Mouse (Mus musculus) heart, postnatal 0 days (tissue): ENCODE results near the gene Hadha. TPM values are rescaled to one million over a fixed set of nuclear protein-coding genes. Genes with fewer than 3 reads are reported as not detected.

Experiments
- ATAC-seq: fragments of 200-750 bp; cut with Nextera tagmentation; 2 replicates; pipeline ENCODE4 v1.8.0; 2017; ENCODE audit warnings: low read depth, moderate number of reproducible peaks, moderate library complexity; ENCODE audit not compliant: insufficient read depth
- DNase-seq: peaks from one replicate; pipeline ENCODE4 v3.0.0-alpha.2; 2016; ENCODE audit warnings: low spot score
- H3K27ac ChIP-seq: fragments of 300-500 bp; sonication (generic); 2 replicates; pipeline ENCODE4 v1.5.1; 2014; ENCODE audit warnings: low read depth, mild to moderate bottlenecking
- H3K27me3 ChIP-seq: fragments of 300-500 bp; sonication (generic); 2 replicates; pipeline ENCODE4 v1.6.1; 2014; ENCODE audit warnings: low read length, mixed read lengths; ENCODE audit not compliant: control insufficient read depth, insufficient read depth
- H3K36me3 ChIP-seq: fragments of 300-500 bp; sonication (generic); replicated peaks from 2 replicates; pipeline ENCODE4 v1.6.1; 2014; ENCODE audit warnings: low read length, mixed read lengths; ENCODE audit not compliant: control insufficient read depth, insufficient read depth
- H3K4me1 ChIP-seq: fragments of 300-500 bp; sonication (generic); 2 replicates; pipeline ENCODE4 v1.6.1; 2014; ENCODE audit warnings: antibody characterized with exemption; ENCODE audit not compliant: control insufficient read depth, insufficient read depth
- H3K4me2 ChIP-seq: fragments of 300-500 bp; sonication (generic); 2 replicates; pipeline ENCODE4 v1.6.1; 2014; ENCODE audit warnings: low read depth, mild to moderate bottlenecking, low read length, moderate library complexity
- H3K4me3 ChIP-seq: fragments of 300-500 bp; sonication (generic); 2 replicates; pipeline ENCODE4 v1.5.1; 2014; ENCODE audit warnings: low read depth, low read length
- H3K9ac ChIP-seq: fragments of 300-500 bp; sonication (generic); replicated peaks from 2 replicates; pipeline ENCODE4 v1.6.1; 2014; ENCODE audit warnings: low read depth, low read length, mixed read lengths
- H3K9me3 ChIP-seq: fragments of 300-500 bp; sonication (generic); replicated peaks from 2 replicates; pipeline ENCODE4 v1.6.1; 2016; ENCODE audit warnings: low read length; ENCODE audit not compliant: control insufficient read depth
- CTCF ChIP-seq: IDR thresholded peaks from 2 replicates; pipeline ENCODE4 v1.5.1; 2016; ENCODE audit warnings: antibody characterized with exemption, control low read depth, low read depth
- EP300 ChIP-seq: IDR thresholded peaks from 2 replicates; pipeline ENCODE4 v1.6.1; 2016; ENCODE audit warnings: antibody characterized with exemption, low read depth
- WGBS: fragments of 180-500 bp; shearing (Covaris S2); extraction: QIAGEN DNeasy Blood & Tissue Kit; methylation state at CpG from one replicate; pipeline ENCODE4 v1.1.7; 2014; 5-methylcytosine and 5-hydroxymethylcytosine counted together
- polyA plus RNA-seq: library from polyadenylated mRNA; unstranded; fragments of >200 nt; fragmentation: Nextera tagmentation; extraction: Ambion mirVana; gene quantifications from 2 replicates; pipeline ENCODE4 v1.2.1, GENCODE M21; 2015
- total RNA-seq: library from RNA; depleted of rRNA; stranded (reverse); fragments of >200 nt; gene quantifications from 2 replicates; pipeline ENCODE4 v1.2.3, GENCODE M21; 2014; ENCODE audit warnings: low replicate concordance

The Hadha gene
- total and polyA plus RNA-seq, 2 experiments from 2014 or later, result 497 to 722 TPM

DNA sequence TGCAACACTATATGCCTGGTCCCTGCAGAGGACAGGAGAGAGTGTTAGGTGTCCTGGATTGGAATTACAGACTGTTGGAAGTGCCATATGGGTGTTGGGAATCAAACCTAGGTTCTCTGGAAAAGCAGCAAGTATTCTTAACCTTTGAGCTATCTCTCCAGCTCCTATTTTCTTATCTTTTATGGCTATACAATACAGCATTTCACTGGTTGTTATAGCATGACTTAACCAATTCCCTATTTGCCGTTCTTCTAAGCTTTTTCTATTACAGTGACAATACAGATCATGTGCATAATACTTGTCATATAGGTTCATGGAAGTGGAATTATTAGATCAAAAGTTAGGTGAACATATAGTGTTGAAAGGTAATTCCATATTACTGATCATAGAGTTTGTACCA, 6.9 kb upstream of the Hadha start:
- Histone ChIP-seq H3K36me3 (peaks cover 34% of the 10 kb centered on the region), H3K9ac (no peak overlapping the region), H3K27me3 (no peaks in the 10 kb centered on the region), H3K4me1 (peaks cover 28% of the 10 kb centered on the region; the same call in 1 of the 2 replicates), H3K27ac (no peak overlapping the region), H3K4me2 (no peak overlapping the region), H3K4me3 (no peak overlapping the region), H3K9me3 (no peaks in the 10 kb centered on the region)
- DNase-seq (no peak), ATAC-seq (no peak)
- 75% methylated on average over 1 of the region's 1 CpGs for WGBS
- TF ChIP-seq EP300 (no peak), CTCF (no peak)

DNA sequence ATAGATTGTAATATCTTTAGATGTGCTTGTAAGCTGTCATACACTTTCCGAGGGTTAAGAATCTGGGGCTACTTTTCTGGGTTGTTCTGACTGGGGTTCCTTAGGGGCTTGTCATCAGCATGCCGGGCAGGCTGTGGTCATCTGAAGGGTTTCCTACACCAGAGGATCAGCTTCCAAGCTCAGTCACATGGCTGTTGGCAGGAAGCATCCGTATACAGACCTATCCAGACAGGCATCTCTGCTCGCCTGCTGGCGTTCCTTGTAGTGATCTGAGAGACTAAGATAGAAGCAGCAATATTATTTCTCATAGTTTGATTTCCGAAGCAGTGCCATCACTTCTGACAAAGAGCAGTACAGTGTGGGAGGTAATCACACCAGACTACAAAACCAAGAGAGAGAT, 4.6 kb upstream of the Hadha start:
- peak overlapping the region; percentile 38 for H3K4me2 ChIP-seq
- H3K27me3 ChIP-seq, result no peaks in the 10 kb centered on the region
- no peak overlapping the region for H3K9ac ChIP-seq
- DNase-seq, result no peak
- no peak for TF ChIP-seq EP300
- TF ChIP-seq CTCF, result no peak
- ATAC-seq, result no peak
- H3K4me3 ChIP-seq, result no peak overlapping the region
- peaks cover 28% of the 10 kb centered on the region; the same call in 1 of the 2 replicates for H3K4me1 ChIP-seq
- peaks cover 20% of the 10 kb centered on the region for H3K36me3 ChIP-seq
- no peaks in the 10 kb centered on the region for H3K9me3 ChIP-seq
- 29% methylated on average over 6 of the region's 6 CpGs for WGBS
- peak overlapping the region; percentile 59 for H3K27ac ChIP-seq

DNA sequence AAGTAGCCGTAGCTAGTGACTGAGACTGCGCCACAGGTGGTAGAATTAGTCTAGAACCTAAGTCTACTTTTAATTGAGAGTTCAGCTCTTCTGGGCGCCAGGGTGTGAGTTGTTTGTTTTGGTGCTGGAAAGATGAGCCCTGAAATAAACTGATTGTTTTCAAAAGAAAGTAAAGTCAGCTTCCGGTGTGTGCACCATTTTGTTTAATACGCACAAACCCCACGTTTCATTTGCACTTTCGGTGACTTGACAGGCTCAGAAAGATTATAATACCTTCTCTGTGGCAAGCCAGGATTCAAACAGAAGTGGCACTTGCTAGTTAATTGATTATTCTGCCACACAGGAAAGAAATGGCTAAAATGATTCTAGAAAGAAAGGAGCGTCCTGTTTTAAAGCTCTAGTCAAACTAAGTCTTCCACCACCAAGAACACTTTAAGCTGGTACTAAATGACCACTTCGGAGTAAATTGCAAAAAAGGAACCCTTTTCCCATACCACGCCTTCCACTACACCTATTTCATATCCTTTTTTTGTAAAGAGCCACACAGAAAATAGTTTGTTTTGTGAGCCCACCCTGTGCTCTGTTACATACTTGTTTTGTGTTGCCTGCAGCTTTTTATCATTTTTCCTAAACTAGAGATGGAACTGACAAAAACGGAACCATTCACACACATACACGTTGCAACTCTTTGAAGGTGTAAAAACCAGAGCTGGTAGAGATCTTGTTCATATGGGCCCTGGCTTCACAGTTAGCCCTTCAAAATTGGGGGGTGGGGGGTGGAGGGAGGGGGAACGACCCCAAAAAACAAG, 1.1 kb upstream of the Hadha start:
- TF ChIP-seq EP300, result no peak
- TF ChIP-seq CTCF, result no peak
- H3K27ac ChIP-seq, result peak overlapping the region; percentile 98
- DNase-seq, result no peak
- no peaks in the 10 kb centered on the region for H3K9me3 ChIP-seq
- H3K9ac ChIP-seq, result peak overlapping the region; percentile 100
- H3K4me2 ChIP-seq, result peak overlapping the region; percentile 81
- no peaks in the 10 kb centered on the region for H3K27me3 ChIP-seq
- H3K36me3 ChIP-seq, result peaks cover 11% of the 10 kb centered on the region; the same call in 1 of the 2 replicates
- WGBS, result 16% methylated on average over 13 of the region's 13 CpGs
- peak overlapping the region; percentile 94 for H3K4me3 ChIP-seq
- ATAC-seq, result no peak
- peaks cover 28% of the 10 kb centered on the region; the same call in 1 of the 2 replicates for H3K4me1 ChIP-seq

DNA sequence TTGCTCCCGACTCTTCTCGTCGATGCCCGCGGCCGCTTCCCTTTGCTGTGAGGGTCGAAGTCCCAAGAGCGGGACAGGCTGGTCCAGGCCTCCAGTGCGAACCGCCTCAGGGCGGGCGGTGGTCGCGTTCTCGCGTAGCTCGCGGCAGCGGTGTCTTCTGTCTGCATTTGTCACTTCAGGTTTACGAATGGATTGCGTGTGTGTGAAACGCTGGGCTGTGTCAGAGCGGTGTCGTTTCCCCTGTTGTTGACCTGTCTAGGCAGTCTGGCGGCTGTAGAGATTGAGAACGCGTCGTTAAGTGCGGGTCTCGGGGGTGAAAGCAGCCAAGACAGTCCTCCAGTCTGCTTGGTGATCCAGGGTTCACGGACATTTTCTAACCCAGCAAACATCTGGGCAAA, 432 bp upstream of the Hadha start:
- ATAC-seq, result peak; percentile 7
- Histone ChIP-seq H3K4me3 (peak overlapping the region; percentile 94), H3K9me3 (no peaks in the 10 kb centered on the region), H3K27ac (peak overlapping the region; percentile 98), H3K9ac (peak overlapping the region; percentile 100), H3K4me1 (peaks cover 28% of the 10 kb centered on the region; the same call in 1 of the 2 replicates), H3K4me2 (peak overlapping the region; percentile 81), H3K27me3 (no peaks in the 10 kb centered on the region), H3K36me3 (peaks cover 7% of the 10 kb centered on the region; the same call in 1 of the 2 replicates)
- DNase-seq, result no peak
- no peak for TF ChIP-seq CTCF
- no peak for TF ChIP-seq EP300
- WGBS, result 0% methylated on average over 31 of the region's 31 CpGs

DNA sequence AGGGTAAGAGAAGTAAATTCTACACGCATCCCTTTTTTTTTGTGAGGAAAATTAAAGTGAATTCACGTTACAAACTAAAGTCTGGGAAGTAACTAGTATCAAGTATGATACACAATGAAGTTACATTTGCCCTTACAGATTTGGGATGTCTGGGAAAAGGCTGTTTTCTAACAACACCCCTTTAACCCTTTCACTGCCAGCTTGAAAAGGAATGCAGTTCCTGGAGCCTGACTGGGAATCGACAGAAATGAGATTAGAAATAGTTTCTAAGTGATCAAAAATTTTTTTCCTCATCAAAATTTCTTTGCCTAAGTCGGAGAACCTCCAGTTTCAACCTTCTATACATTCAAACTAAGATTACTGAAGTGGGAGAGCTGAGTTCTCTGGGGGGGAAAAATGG, 949 bp downstream of the Hadha start:
- H3K4me1 ChIP-seq, result peaks cover 22% of the 10 kb centered on the region
- H3K9ac ChIP-seq, result peak overlapping the region; percentile 100
- DNase-seq (peak; percentile 44), ATAC-seq (no peak)
- TF ChIP-seq EP300 (no peak), CTCF (no peak)
- peak overlapping the region; percentile 94 for H3K4me3 ChIP-seq
- H3K9me3 ChIP-seq, result no peaks in the 10 kb centered on the region
- 19% methylated on average over 4 of the region's 4 CpGs for WGBS
- H3K4me2 ChIP-seq, result peak overlapping the region; percentile 81
- H3K36me3 ChIP-seq, result peaks cover 8% of the 10 kb centered on the region
- H3K27ac ChIP-seq, result peak overlapping the region; percentile 98
- H3K27me3 ChIP-seq, result no peaks in the 10 kb centered on the region
